Mouse (Mus musculus): Measurements from ENCODE around the gene Fbxw21. TPM values are rescaled to one million over a fixed set of nuclear protein-coding genes. Genes with fewer than 3 reads are reported as not detected.

Gene Fbxw21
- polyA plus RNA-seq, 1 experiment, result not detected

GRCm38 (mm10) chr9:109102541-109102940 lies 59.3 kb downstream of the Fbxw21 start:
- Histone ChIP-seq H3K27ac (replicated peaks; ENCODE audit: low read depth, low read length) (no peak overlapping the region), H3K4me3 (ENCODE audit: insufficient read depth, low read depth, low read length) (no peak overlapping the region), H3K4me1 (ENCODE audit: control insufficient read depth, insufficient read depth, insufficient read length, low read length) (no peaks in the 10 kb centered on the region)

- H3K27ac ChIP-seq (replicated peaks; ENCODE audit: low read depth, low read length), result no peak overlapping the region
- no peaks in the 10 kb centered on the region for H3K4me1 ChIP-seq (ENCODE audit: control insufficient read depth, insufficient read depth, insufficient read length, low read length)
- no peak overlapping the region for H3K4me3 ChIP-seq (ENCODE audit: insufficient read depth, low read depth, low read length)
These were observed 59.9 kb downstream of the Fbxw21 start for GRCm38 (mm10) chr9:109101933-109102445.

- H3K4me1 ChIP-seq (ENCODE audit: control insufficient read depth, insufficient read depth, insufficient read length, low read length), result no peaks in the 10 kb centered on the region
- no peak overlapping the region for H3K27ac ChIP-seq (replicated peaks; ENCODE audit: low read depth, low read length)
These were observed 61.4 kb downstream of the Fbxw21 start for GRCm38 (mm10) chr9:109100307-109100928.

GRCm38 (mm10) chr9:109098969-109099368 lies 62.9 kb downstream of the Fbxw21 start:
- no peaks in the 10 kb centered on the region for H3K4me1 ChIP-seq (ENCODE audit: control insufficient read depth, insufficient read depth, insufficient read length, low read length)
- H3K4me3 ChIP-seq (ENCODE audit: insufficient read depth, low read depth, low read length), result no peak overlapping the region
- H3K27ac ChIP-seq (replicated peaks; ENCODE audit: low read depth, low read length), result no peak overlapping the region

More at GRCm38 (mm10) chr9:109100307-109100928, 61.4 kb downstream of the Fbxw21 start:
- H3K4me3 ChIP-seq (ENCODE audit: insufficient read depth, low read depth, low read length), result no peak overlapping the region

- Histone ChIP-seq H3K27ac (replicated peaks; ENCODE audit: low read depth, low read length) (no peak overlapping the region), H3K4me1 (ENCODE audit: control insufficient read depth, insufficient read depth, insufficient read length, low read length) (no peaks in the 10 kb centered on the region), H3K4me3 (ENCODE audit: insufficient read depth, low read depth, low read length) (no peak overlapping the region)
These were observed 63.5 kb downstream of the Fbxw21 start for GRCm38 (mm10) chr9:109098366-109098765.

- Histone ChIP-seq H3K27ac (replicated peaks; ENCODE audit: low read depth, low read length) (no peak overlapping the region), H3K4me3 (ENCODE audit: insufficient read depth, low read depth, low read length) (no peak overlapping the region), H3K4me1 (ENCODE audit: control insufficient read depth, insufficient read depth, insufficient read length, low read length) (no peaks in the 10 kb centered on the region)
These were observed 64.0 kb downstream of the Fbxw21 start for GRCm38 (mm10) chr9:109097831-109098230.

GRCm38 (mm10) chr9:109097291-109097690 lies 64.5 kb downstream of the Fbxw21 start:
- Histone ChIP-seq H3K4me1 (ENCODE audit: control insufficient read depth, insufficient read depth, insufficient read length, low read length) (no peaks in the 10 kb centered on the region), H3K4me3 (ENCODE audit: insufficient read depth, low read depth, low read length) (no peak overlapping the region), H3K27ac (replicated peaks; ENCODE audit: low read depth, low read length) (no peak overlapping the region)

- Histone ChIP-seq H3K4me1 (ENCODE audit: control insufficient read depth, insufficient read depth, insufficient read length, low read length) (no peaks in the 10 kb centered on the region), H3K27ac (replicated peaks; ENCODE audit: low read depth, low read length) (no peak overlapping the region), H3K4me3 (ENCODE audit: insufficient read depth, low read depth, low read length) (no peak overlapping the region; the same call in 1 of the 2 replicates)
These were observed 65.0 kb downstream of the Fbxw21 start for GRCm38 (mm10) chr9:109096856-109097255.

- Histone ChIP-seq H3K4me3 (ENCODE audit: insufficient read depth, low read depth, low read length) (peak overlapping the region; percentile 65), H3K27ac (replicated peaks; ENCODE audit: low read depth, low read length) (no peak overlapping the region), H3K4me1 (ENCODE audit: control insufficient read depth, insufficient read depth, insufficient read length, low read length) (no peaks in the 10 kb centered on the region)
These were observed 65.6 kb downstream of the Fbxw21 start for GRCm38 (mm10) chr9:109096251-109096661.

GRCm38 (mm10) chr9:109095137-109095982 lies 66.5 kb downstream of the Fbxw21 start, which contains the start of gene Plxnb1:
Gene Plxnb1, plus strand, starts transcription at chr9:109095389.
- peak within 1 kb of the TSS; percentile 65 for H3K4me3 ChIP-seq (ENCODE audit: insufficient read depth, low read depth, low read length)
- no peaks in the 10 kb centered on the region for H3K4me1 ChIP-seq (ENCODE audit: control insufficient read depth, insufficient read depth, insufficient read length, low read length)
- peak within 1 kb of the TSS; percentile 2; the same call in 1 of the 2 replicates for H3K27ac ChIP-seq (replicated peaks; ENCODE audit: low read depth, low read length)

GRCm38 (mm10) chr9:109094553-109095136 lies 67.2 kb downstream of the Fbxw21 start:
- no peaks in the 10 kb centered on the region for H3K4me1 ChIP-seq (ENCODE audit: control insufficient read depth, insufficient read depth, insufficient read length, low read length)
- H3K27ac ChIP-seq (replicated peaks; ENCODE audit: low read depth, low read length), result no peak overlapping the region

GRCm38 (mm10) chr9:109093786-109094552 lies 67.9 kb downstream of the Fbxw21 start:
- no peak overlapping the region for H3K4me3 ChIP-seq (ENCODE audit: insufficient read depth, low read depth, low read length)
- H3K27ac ChIP-seq (replicated peaks; ENCODE audit: low read depth, low read length), result no peak overlapping the region

More at GRCm38 (mm10) chr9:109094553-109095136, 67.2 kb downstream of the Fbxw21 start:
- peak overlapping the region; percentile 65 for H3K4me3 ChIP-seq (ENCODE audit: insufficient read depth, low read depth, low read length)

GRCm38 (mm10) chr9:109092799-109093198 lies 69.0 kb downstream of the Fbxw21 start:
- no peak overlapping the region for H3K27ac ChIP-seq (replicated peaks; ENCODE audit: low read depth, low read length)
- H3K4me1 ChIP-seq (ENCODE audit: control insufficient read depth, insufficient read depth, insufficient read length, low read length), result no peaks in the 10 kb centered on the region
- no peak overlapping the region for H3K4me3 ChIP-seq (ENCODE audit: insufficient read depth, low read depth, low read length)

More at GRCm38 (mm10) chr9:109093786-109094552, 67.9 kb downstream of the Fbxw21 start:
- H3K4me1 ChIP-seq (ENCODE audit: control insufficient read depth, insufficient read depth, insufficient read length, low read length), result no peaks in the 10 kb centered on the region

- no peaks in the 10 kb centered on the region; the same call in 1 of the 2 replicates for H3K4me1 ChIP-seq (ENCODE audit: control insufficient read depth, insufficient read depth, insufficient read length, low read length)
- no peak overlapping the region for H3K4me3 ChIP-seq (ENCODE audit: insufficient read depth, low read depth, low read length)
- no peak overlapping the region for H3K27ac ChIP-seq (replicated peaks; ENCODE audit: low read depth, low read length)
These were observed 70.0 kb downstream of the Fbxw21 start for GRCm38 (mm10) chr9:109091802-109092201.
